Mouse (Mus musculus) kidney, embryonic 15.5 days (tissue): ENCODE measurements around the gene Cog6. TPM values are rescaled to one million over a fixed set of nuclear protein-coding genes. Genes with fewer than 3 reads are reported as not detected.

Source experiments
- ATAC-seq: fragments of 200-750 bp; cut with Nextera tagmentation; replicated peaks from 2 replicates; pipeline ENCODE4 v1.8.0; 2017; ENCODE audit warnings: moderate TSS enrichment; ENCODE audit not compliant: low FRiP score
- H3K27ac ChIP-seq: fragments of 300-500 bp; sonication (generic); 2 replicates; pipeline ENCODE4 v1.5.1; 2015; ENCODE audit warnings: mild to moderate bottlenecking, inconsistent platforms
- H3K27me3 ChIP-seq: fragments of 300-500 bp; sonication (generic); 2 replicates; pipeline ENCODE4 v1.6.1; 2015; ENCODE audit warnings: inconsistent platforms
- H3K36me3 ChIP-seq: fragments of 300-500 bp; sonication (generic); 2 replicates; pipeline ENCODE4 v1.6.1; 2015; ENCODE audit warnings: inconsistent platforms
- H3K4me1 ChIP-seq: fragments of 300-500 bp; sonication (generic); 2 replicates; pipeline ENCODE4 v1.6.1; 2015; ENCODE audit warnings: inconsistent platforms
- H3K4me2 ChIP-seq: fragments of 300-500 bp; sonication (generic); 2 replicates; pipeline ENCODE4 v1.6.1; 2015; ENCODE audit warnings: moderate library complexity, mild to moderate bottlenecking, inconsistent platforms
- H3K4me3 ChIP-seq: fragments of 300-500 bp; sonication (generic); replicated peaks from 2 replicates; pipeline ENCODE4 v1.5.1; 2015; ENCODE audit warnings: mild to moderate bottlenecking, inconsistent platforms
- H3K9ac ChIP-seq: fragments of 300-500 bp; sonication (generic); 2 replicates; pipeline ENCODE4 v1.6.1; 2015; ENCODE audit warnings: mild to moderate bottlenecking, inconsistent platforms
- H3K9me3 ChIP-seq: fragments of 300-500 bp; sonication (generic); replicated peaks from 2 replicates; pipeline ENCODE4 v1.6.1; 2016; ENCODE audit warnings: inconsistent platforms
- WGBS: fragments of 180-500 bp; shearing (Covaris S2); methylation state at CpG from one replicate; pipeline ENCODE4 v1.1.7; 2015; ENCODE audit warnings: mixed read lengths; 5-methylcytosine and 5-hydroxymethylcytosine counted together
- polyA plus RNA-seq: library from polyadenylated mRNA; unstranded; fragments of >200 nt; fragmentation: Nextera tagmentation; extraction: Ambion mirVana; gene quantifications from 2 replicates; pipeline ENCODE4 v1.2.1, GENCODE M21; 2015

The Cog6 gene
- polyA plus RNA-seq, 1 experiment from 2014 or later: 47.0 TPM

GRCm38 (mm10) chr3:53043206-53043780 is 26.3 kb upstream of the Cog6 start:
- Histone ChIP-seq H3K27me3 (peaks cover 2% of the 10 kb centered on the region; the same call in 1 of the 2 replicates), H3K9ac (peak overlapping the region; percentile 8; the same call in 1 of the 2 replicates), H3K4me1 (peaks cover 31% of the 10 kb centered on the region), H3K4me2 (peak overlapping the region; percentile 94), H3K27ac (no peak overlapping the region), H3K36me3 (no peaks in the 10 kb centered on the region), H3K4me3 (peak overlapping the region; percentile 75), H3K9me3 (no peaks in the 10 kb centered on the region)
- ATAC-seq: no peak
- 90% methylated on average over 13 of the region's 13 CpGs for WGBS

GRCm38 (mm10) chr3:53042240-53042567 is 25.2 kb upstream of the Cog6 start:
- peaks cover 2% of the 10 kb centered on the region; the same call in 1 of the 2 replicates for H3K27me3 ChIP-seq
- H3K36me3 ChIP-seq: no peaks in the 10 kb centered on the region
- H3K27ac ChIP-seq: peak overlapping the region; percentile 72
- no peaks in the 10 kb centered on the region for H3K9me3 ChIP-seq
- peak overlapping the region; percentile 94 for H3K4me2 ChIP-seq
- peaks cover 31% of the 10 kb centered on the region for H3K4me1 ChIP-seq
- 15% methylated on average over 9 of the region's 9 CpGs for WGBS
- peak overlapping the region; percentile 75 for H3K4me3 ChIP-seq
- no peak for ATAC-seq
- peak overlapping the region; percentile 59 for H3K9ac ChIP-seq

GRCm38 (mm10) chr3:53041411-53042239 is 24.6 kb upstream of the Cog6 start, which contains the start of gene Lhfp:
Gene Lhfp (plus strand): TSS chr3:53041528.
- peaks cover 2% of the 10 kb centered on the region; the same call in 1 of the 2 replicates for H3K27me3 ChIP-seq
- H3K4me2 ChIP-seq: peak within 1 kb of the TSS; percentile 94
- no peaks in the 10 kb centered on the region for H3K9me3 ChIP-seq
- ATAC-seq: peak; percentile 89
- H3K4me1 ChIP-seq: peaks cover 31% of the 10 kb centered on the region
- H3K36me3 ChIP-seq: no peaks in the 10 kb centered on the region
- peak within 1 kb of the TSS; percentile 72 for H3K27ac ChIP-seq
- peak within 1 kb of the TSS; percentile 75 for H3K4me3 ChIP-seq
- WGBS: under 1% methylated on average over 58 of the region's 58 CpGs
- peak within 1 kb of the TSS; percentile 59 for H3K9ac ChIP-seq

- ATAC-seq: peak; percentile 72
- 4% methylated on average over 17 of the region's 17 CpGs for WGBS
These were observed 23.8 kb upstream of the Cog6 start for GRCm38 (mm10) chr3:53040593-53041410.

GRCm38 (mm10) chr3:53039746-53040145 is 22.7 kb upstream of the Cog6 start:
- Histone ChIP-seq H3K27me3 (peaks cover 2% of the 10 kb centered on the region; the same call in 1 of the 2 replicates), H3K36me3 (no peaks in the 10 kb centered on the region), H3K4me3 (no peak overlapping the region), H3K9ac (no peak overlapping the region), H3K4me1 (peaks cover 31% of the 10 kb centered on the region), H3K27ac (no peak overlapping the region), H3K9me3 (no peaks in the 10 kb centered on the region), H3K4me2 (no peak overlapping the region)
- 84% methylated on average over 8 of the region's 8 CpGs for WGBS
- no peak for ATAC-seq

More at GRCm38 (mm10) chr3:53040593-53041410, 23.8 kb upstream of the Cog6 start:
- no peaks in the 10 kb centered on the region for H3K9me3 ChIP-seq
- peaks cover 2% of the 10 kb centered on the region; the same call in 1 of the 2 replicates for H3K27me3 ChIP-seq
- H3K27ac ChIP-seq: peak overlapping the region; percentile 72
- peak overlapping the region; percentile 94 for H3K4me2 ChIP-seq
- H3K9ac ChIP-seq: peak overlapping the region; percentile 59
- H3K36me3 ChIP-seq: no peaks in the 10 kb centered on the region
- H3K4me1 ChIP-seq: peaks cover 33% of the 10 kb centered on the region
- peak overlapping the region; percentile 75 for H3K4me3 ChIP-seq

GRCm38 (mm10) chr3:53038913-53039312 is 21.9 kb upstream of the Cog6 start:
- 72% methylated on average over 5 of the region's 5 CpGs for WGBS
- H3K9me3 ChIP-seq: no peaks in the 10 kb centered on the region

GRCm38 (mm10) chr3:53036941-53037340 is 19.9 kb upstream of the Cog6 start:
- 80% methylated on average over 7 of the region's 7 CpGs for WGBS
- Histone ChIP-seq H3K27me3 (peaks cover 2% of the 10 kb centered on the region; the same call in 1 of the 2 replicates), H3K9me3 (no peaks in the 10 kb centered on the region), H3K27ac (no peak overlapping the region), H3K4me3 (no peak overlapping the region), H3K36me3 (no peaks in the 10 kb centered on the region), H3K4me1 (peaks cover 12% of the 10 kb centered on the region), H3K9ac (no peak overlapping the region), H3K4me2 (no peak overlapping the region)
- ATAC-seq: no peak

More at GRCm38 (mm10) chr3:53038913-53039312, 21.9 kb upstream of the Cog6 start:
- Histone ChIP-seq H3K4me1 (peaks cover 25% of the 10 kb centered on the region), H3K27ac (no peak overlapping the region), H3K36me3 (no peaks in the 10 kb centered on the region), H3K4me2 (no peak overlapping the region), H3K27me3 (peaks cover 2% of the 10 kb centered on the region; the same call in 1 of the 2 replicates), H3K4me3 (no peak overlapping the region), H3K9ac (no peak overlapping the region)
- ATAC-seq: no peak

- H3K27ac ChIP-seq: no peak overlapping the region
- 38% methylated on average over 5 of the region's 5 CpGs for WGBS
- H3K9me3 ChIP-seq: no peaks in the 10 kb centered on the region
- H3K36me3 ChIP-seq: no peaks in the 10 kb centered on the region
- H3K4me2 ChIP-seq: no peak overlapping the region
- H3K9ac ChIP-seq: no peak overlapping the region
- peaks cover 9% of the 10 kb centered on the region for H3K4me1 ChIP-seq
- no peak for ATAC-seq
- peaks cover 2% of the 10 kb centered on the region; the same call in 1 of the 2 replicates for H3K27me3 ChIP-seq
- no peak overlapping the region for H3K4me3 ChIP-seq
These were observed 19.0 kb upstream of the Cog6 start for GRCm38 (mm10) chr3:53036076-53036475.

GRCm38 (mm10) chr3:53033448-53033847 is 16.4 kb upstream of the Cog6 start:
- no peaks in the 10 kb centered on the region; the same call in 1 of the 2 replicates for H3K27me3 ChIP-seq
- no peak for ATAC-seq
- 24% methylated on average over 3 of the region's 3 CpGs for WGBS
- no peak overlapping the region for H3K9ac ChIP-seq
- no peak overlapping the region for H3K4me2 ChIP-seq
- H3K27ac ChIP-seq: no peak overlapping the region
- H3K4me1 ChIP-seq: peaks cover 5% of the 10 kb centered on the region; the same call in 1 of the 2 replicates
- H3K4me3 ChIP-seq: no peak overlapping the region
- H3K36me3 ChIP-seq: no peaks in the 10 kb centered on the region
- no peaks in the 10 kb centered on the region for H3K9me3 ChIP-seq

- H3K36me3 ChIP-seq: no peaks in the 10 kb centered on the region
- 63% methylated on average over 5 of the region's 5 CpGs for WGBS
These were observed 15.4 kb upstream of the Cog6 start for GRCm38 (mm10) chr3:53032432-53032831.

GRCm38 (mm10) chr3:53031586-53031985 is 14.5 kb upstream of the Cog6 start:
- Histone ChIP-seq H3K4me2 (no peak overlapping the region), H3K4me1 (peaks cover 5% of the 10 kb centered on the region; the same call in 1 of the 2 replicates), H3K36me3 (no peaks in the 10 kb centered on the region), H3K27me3 (no peaks in the 10 kb centered on the region; the same call in 1 of the 2 replicates), H3K9me3 (no peaks in the 10 kb centered on the region), H3K9ac (no peak overlapping the region), H3K27ac (no peak overlapping the region), H3K4me3 (no peak overlapping the region)
- 47% methylated on average over 6 of the region's 6 CpGs for WGBS
- no peak for ATAC-seq

More at GRCm38 (mm10) chr3:53032432-53032831, 15.4 kb upstream of the Cog6 start:
- Histone ChIP-seq H3K27me3 (no peaks in the 10 kb centered on the region; the same call in 1 of the 2 replicates), H3K9ac (no peak overlapping the region), H3K4me3 (no peak overlapping the region), H3K9me3 (no peaks in the 10 kb centered on the region), H3K27ac (no peak overlapping the region), H3K4me2 (no peak overlapping the region), H3K4me1 (peaks cover 5% of the 10 kb centered on the region; the same call in 1 of the 2 replicates)
- no peak for ATAC-seq
